Mouse (Mus musculus) layer of hippocampus, postnatal 25 days (tissue): ENCODE results near the gene Tmem216. TPM values are rescaled to one million over a fixed set of nuclear protein-coding genes. Genes with fewer than 3 reads are reported as not detected.
"Not testable (repeated sequence)": the region's sequence is repeated elsewhere in the genome, so short reads cannot be mapped to it uniquely, and the experiment has no call there.

Experiments
- DNase-seq, 2 experiments: peaks; one replicate each; pipeline ENCODE4 v3.0.0; 2022; ENCODE audit warnings: mixed read lengths in 2 of 2, low spot score in 1 of 2; ENCODE audit errors: extremely low spot score in 1 of 2
- total RNA-seq, 2 experiments: library from RNA; stranded (reverse); gene quantifications; 2 replicates each; pipeline ENCODE4 v1.2.3; 2021

The Tmem216 gene
- total RNA-seq, 2 experiments from 2014 or later, result 11.1 to 11.2 TPM

DNA sequence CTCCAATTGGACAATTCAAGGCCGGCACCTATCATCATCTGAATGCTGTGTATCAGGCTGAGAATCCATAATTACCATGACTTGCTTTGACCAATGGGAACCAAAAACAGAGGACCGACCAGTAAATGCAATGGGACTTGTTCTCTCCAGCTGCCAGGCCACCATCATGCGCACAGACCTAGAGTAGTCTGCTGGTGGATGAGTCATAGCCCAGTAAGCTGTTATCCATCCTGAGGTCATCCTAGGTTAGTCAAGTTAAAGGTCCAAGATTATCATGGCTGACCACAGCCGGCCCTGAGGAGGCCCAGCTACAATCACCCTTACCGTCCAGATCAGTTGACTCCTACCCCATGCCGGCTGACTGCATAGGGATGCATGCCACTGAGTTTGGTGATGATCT is 13.6 kb upstream of the Tmem216 start:
- DNase-seq, result no peak

- DNase-seq, result no peak
Observed at GRCm38 (mm10) chr19:10565217-10565616, 9.2 kb upstream of the Tmem216 start.

DNA sequence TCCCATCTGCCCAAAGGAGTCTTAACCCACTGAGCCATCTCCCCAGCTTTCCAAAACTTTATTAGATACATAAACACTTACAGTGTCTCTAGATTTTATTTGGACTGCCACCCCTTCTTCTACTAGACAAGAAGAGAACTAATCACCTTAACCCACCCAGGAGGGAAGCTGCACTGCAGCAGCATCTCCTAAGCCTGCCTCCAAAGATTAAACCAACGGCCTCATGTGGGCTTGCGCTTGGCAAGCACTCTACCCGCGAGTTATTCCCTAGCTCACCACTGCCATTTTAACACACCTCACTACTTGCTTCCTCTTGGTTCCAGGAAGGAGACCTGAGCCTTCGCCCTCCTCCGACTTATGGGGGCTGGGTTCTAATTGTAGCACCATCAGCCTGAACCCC is 8.2 kb upstream of the Tmem216 start:
- no peak for DNase-seq

- DNase-seq, result no peak
Observed at GRCm38 (mm10) chr19:10562351-10562750, 6.3 kb upstream of the Tmem216 start.

GRCm38 (mm10) chr19:10561558-10562314 is 5.7 kb upstream of the Tmem216 start:
- no peak for DNase-seq

DNA sequence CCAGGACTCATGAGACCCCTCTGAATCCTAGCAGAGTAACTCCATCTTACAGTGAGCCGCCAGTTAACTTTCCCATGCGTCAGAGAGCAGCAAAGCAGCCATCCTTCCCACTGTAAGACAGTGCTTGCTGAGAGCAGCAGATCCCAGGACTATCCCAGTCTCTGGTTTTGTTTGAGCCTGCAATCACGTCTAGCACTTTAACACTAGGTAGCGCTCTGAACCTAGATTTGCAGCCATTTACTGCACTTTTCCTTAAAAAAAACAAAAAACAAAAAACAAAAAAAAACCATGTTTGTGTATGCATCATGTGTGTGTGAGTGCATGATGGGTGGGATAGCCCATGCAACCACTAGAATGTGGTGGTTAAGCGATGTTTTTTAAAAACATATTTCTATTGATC is 4.1 kb upstream of the Tmem216 start:
- no peak for DNase-seq

DNA sequence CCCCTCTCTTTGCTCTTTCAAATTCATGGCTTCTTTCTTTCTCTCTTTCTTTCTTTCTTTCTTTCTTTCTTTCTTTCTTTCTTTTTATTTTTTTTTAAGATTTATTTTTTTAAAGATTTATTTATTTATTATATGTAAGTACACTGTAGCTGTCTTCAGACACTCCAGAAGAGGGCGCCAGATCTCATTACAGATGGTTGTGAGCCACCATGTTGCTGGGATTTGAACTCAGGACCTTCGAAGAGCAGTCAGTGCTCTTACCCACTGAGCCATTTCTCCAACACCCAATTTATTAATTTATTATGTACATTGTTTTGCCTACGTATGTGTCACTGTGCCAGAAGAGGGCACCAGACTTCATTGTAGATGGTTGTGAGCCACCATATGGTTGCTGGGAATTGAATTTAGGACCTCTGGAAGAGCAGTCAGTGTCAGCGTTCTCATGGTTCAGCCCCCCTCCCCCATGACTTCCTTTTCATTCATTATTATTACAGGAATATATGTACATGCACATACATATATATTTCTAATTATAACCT is 1.9 kb upstream of the Tmem216 start:
- not testable (repeated sequence) for DNase-seq

DNA sequence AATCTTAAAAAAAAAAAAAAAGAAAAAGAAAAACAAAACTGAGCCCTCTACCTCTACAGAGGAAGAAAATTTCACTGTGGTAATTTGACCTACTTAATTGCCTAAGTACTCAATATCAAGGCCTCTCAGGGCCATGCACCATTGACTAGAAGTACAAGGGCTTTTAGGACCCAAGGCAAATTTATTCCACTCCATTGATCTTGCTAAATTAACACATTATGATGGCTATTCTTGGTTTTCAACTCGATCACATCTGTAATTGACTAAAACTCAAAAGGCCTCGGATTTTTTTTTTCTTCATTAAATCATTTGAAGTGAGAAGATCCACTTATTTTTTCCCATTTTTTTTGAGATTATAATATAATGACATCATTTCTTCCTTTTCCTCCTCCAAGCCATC is 1.4 kb upstream of the Tmem216 start:
- DNase-seq, result no peak

DNA sequence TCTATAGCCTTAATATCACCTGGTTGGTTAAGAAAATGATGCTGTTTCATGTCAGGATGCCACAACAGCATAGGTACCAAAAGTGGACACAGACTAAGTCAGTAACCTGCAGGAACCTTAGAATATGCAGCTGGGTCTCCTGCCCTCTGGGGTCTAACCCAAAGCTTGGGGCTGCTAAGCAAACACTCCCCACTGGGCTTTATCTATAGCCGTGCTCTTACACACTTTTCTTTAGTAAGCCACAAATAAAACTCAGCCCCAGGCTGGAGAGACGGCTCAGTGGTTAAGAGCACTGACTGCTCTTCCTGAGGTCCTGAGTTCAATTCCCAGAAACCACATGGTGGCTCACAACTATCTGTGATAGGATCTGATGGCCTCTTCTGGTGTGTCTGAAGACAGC is 963 bp upstream of the Tmem216 start:
- no peak for DNase-seq

- no peak for DNase-seq
Observed at GRCm38 (mm10) chr19:10539454-10539853, 16.6 kb downstream of the Tmem216 start.

- DNase-seq, result no peak
Observed at GRCm38 (mm10) chr19:10530082-10530481, 26.0 kb downstream of the Tmem216 start.

DNA sequence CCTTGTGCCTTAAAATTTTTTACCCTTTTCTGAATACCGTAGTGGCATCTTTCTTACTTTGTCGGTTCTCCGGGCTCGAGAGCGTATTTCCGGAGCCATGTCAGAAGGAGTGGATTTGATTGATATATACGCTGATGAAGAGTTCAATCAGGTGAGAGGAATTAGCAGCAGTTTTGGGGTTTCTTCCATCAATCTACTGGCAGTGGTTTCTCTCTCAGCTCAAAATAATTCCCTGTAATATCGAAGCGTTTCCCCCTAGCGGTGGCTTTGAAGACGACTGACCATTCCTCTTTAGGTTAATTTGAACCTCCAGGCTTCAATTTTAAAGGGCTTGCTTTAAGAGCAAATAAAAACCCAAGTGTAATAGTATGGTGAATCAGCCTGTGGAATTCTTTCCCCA is 30.1 kb downstream of the Tmem216 start, which contains the start of gene Sdhaf2:
Gene Sdhaf2, minus strand, starts transcription at position 233 of the 400 bp plus-strand sequence.
- DNase-seq, result peak in 1 of 2 experiments; percentile 25

GRCm38 (mm10) chr19:10525106-10525901 is 30.7 kb downstream of the Tmem216 start, which contains the start of gene Cpsf7:
Gene Cpsf7 (plus strand): TSS chr19:10525266.
- DNase-seq, result peak; percentile 72 to 79

DNA sequence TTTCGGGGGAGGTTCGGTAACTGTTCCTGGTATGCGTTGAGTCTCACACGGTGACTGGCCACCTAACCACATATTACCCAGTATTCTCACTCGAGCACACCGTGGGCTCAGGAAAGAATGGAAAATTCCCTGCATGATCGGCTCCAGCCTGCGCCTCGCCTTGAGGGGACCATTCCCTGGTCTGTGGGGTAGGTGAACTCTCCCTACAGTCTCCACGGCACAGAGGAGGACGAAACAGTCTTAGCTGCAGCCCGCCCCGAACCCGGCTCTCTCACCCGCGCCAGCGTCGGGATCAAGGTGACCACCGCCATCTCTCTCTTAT is 31.3 kb downstream of the Tmem216 start:
- DNase-seq, result no peak

GRCm38 (mm10) chr19:10523483-10524080 is 32.5 kb downstream of the Tmem216 start:
- no peak for DNase-seq

GRCm38 (mm10) chr19:10521926-10522325 is 34.1 kb downstream of the Tmem216 start:
- no peak for DNase-seq

- DNase-seq, result no peak
Observed at GRCm38 (mm10) chr19:10520355-10520754, 35.7 kb downstream of the Tmem216 start.

GRCm38 (mm10) chr19:10510759-10511330 is 45.2 kb downstream of the Tmem216 start:
- DNase-seq, result no peak

DNA sequence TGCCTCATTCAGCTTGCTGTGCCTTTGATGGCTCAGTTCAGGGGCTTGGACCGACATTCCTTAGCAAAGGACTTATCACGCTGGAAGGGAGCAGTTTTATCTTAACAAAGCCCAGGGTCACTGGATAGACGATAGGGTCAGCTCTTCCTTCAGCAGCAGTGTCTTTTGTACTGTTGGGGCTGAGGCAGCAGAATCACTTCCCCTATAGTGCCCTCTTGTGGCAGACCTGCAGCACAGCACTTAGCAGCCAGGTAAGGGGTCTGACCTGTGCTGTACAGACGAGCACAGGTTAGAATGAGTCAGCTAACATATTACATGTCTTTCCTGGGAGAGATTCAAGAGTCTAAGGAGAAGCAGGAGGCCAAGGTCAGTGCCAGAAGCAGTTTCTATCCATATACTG is 53.5 kb downstream of the Tmem216 start:
- DNase-seq, result peak in 1 of 2 experiments; percentile 40

GRCm38 (mm10) chr19:10500581-10500980 is 55.5 kb downstream of the Tmem216 start:
- no peak for DNase-seq
